Mouse (Mus musculus) yolk sac, embryonic 10.5 days (tissue): ENCODE results near the gene Gm17387.

Source experiments
- DNase-seq: peaks from one replicate; pipeline ENCODE4 v3.0.0-alpha.2; 2017; ENCODE audit warnings: low spot score

The Gm17387 gene

GRCm38 (mm10) chr7:141072017-141072745 is 43.2 kb downstream of the Gm17387 start:
- no peak for DNase-seq

GRCm38 (mm10) chr7:141073782-141074181 is 44.9 kb downstream of the Gm17387 start:
- DNase-seq = no peak

GRCm38 (mm10) chr7:141077841-141078240 is 48.9 kb downstream of the Gm17387 start, which contains the start of gene Pkp3:
TSS of gene Pkp3 (plus strand) at chr7:141078218.
- DNase-seq = no peak

- DNase-seq = no peak
Measured at GRCm38 (mm10) chr7:141078876-141079275, 49.9 kb downstream of the Gm17387 start.
